8 mouse cellular contexts compared by ENCODE assay signal in genomic region chr11:110448726-110449161, GRCm38 (mm10). TPM values are rescaled to one million over a fixed set of nuclear protein-coding genes. Genes with fewer than 3 reads are reported as not detected.
DNase-seq lines count a peak whose midpoint lies in the region; ATAC-seq and TF ChIP-seq lines count a peak whose summit lies in the region.

No protein-coding gene starts in this region.

- no peak for TF ChIP-seq POLR2A in limb, embryonic 14.5 days (IDR thresholded peaks at IDR 0.05; ENCODE audit: borderline replicate concordance, extremely low read depth, insufficient read depth, insufficient read length)

- peak overlapping the region; percentile 48 for H3K4me2 ChIP-seq in hindbrain, embryonic 13.5 days
- H3K4me2 ChIP-seq in limb, embryonic 14.5 days (replicated peaks; ENCODE audit: low read depth, low read length, severe bottlenecking), result peak overlapping the region; percentile 40
- H3K4me2 ChIP-seq in midbrain, embryonic 15.5 days, result peak overlapping the region; percentile 47

- no peak overlapping the region for H3K27ac ChIP-seq in hindbrain, embryonic 13.5 days
- H3K27ac ChIP-seq in limb, embryonic 14.5 days (replicated peaks; ENCODE audit: low read depth, low read length), result 0 out of 2 replicates have a peak overlapping the region, but pooled peaks have one; percentile 7
- H3K27ac ChIP-seq in midbrain, embryonic 15.5 days, result no peak overlapping the region

- ATAC-seq in hindbrain, embryonic 13.5 days (ENCODE audit: low FRiP score), result no peak
- 0 out of 2 replicates have a peak, but pooled peaks have one; percentile 29 for ATAC-seq in limb, embryonic 14.5 days (ENCODE audit: low FRiP score, low read depth)
- ATAC-seq in midbrain, embryonic 15.5 days (replicated peaks), result 0 out of 2 replicates have a peak, but pooled peaks have one; percentile 39

- peak overlapping the region; percentile 49; the same call in 1 of the 2 replicates for H3K9ac ChIP-seq in hindbrain, embryonic 13.5 days
- peak overlapping the region; percentile 21; the same call in 1 of the 2 replicates for H3K9ac ChIP-seq in limb, embryonic 14.5 days (ENCODE audit: low read depth, low read length, severe bottlenecking)
- no peak overlapping the region for H3K9ac ChIP-seq in midbrain, embryonic 15.5 days

- peak; percentile 98 for DNase-seq in heart, adult 11 months
- DNase-seq in heart, postnatal 4 days, result no peak
- peak; percentile 12 for DNase-seq in cerebellum, adult 9-11 months
- DNase-seq in gastrocnemius, adult 18-20 months (ENCODE audit: low spot score), result peak; percentile 89
- no peak for DNase-seq in limb, embryonic 14.5 days (ENCODE audit: low spot score)
- no peak for DNase-seq in c-Kit-positive CD71-positive TER-119-positive erythroid progenitor cells, embryonic 14.5 days (ENCODE audit: low spot score)

- 3% methylated on average over 12 of the region's 12 CpGs for WGBS in hindbrain, embryonic 13.5 days
- WGBS in limb, embryonic 14.5 days, result 4% methylated on average over 12 of the region's 12 CpGs
- 1% methylated on average over 12 of the region's 12 CpGs for WGBS in midbrain, embryonic 15.5 days

- H3K27me3 ChIP-seq in hindbrain, embryonic 13.5 days, result peaks cover 27% of the 10 kb centered on the region
- H3K27me3 ChIP-seq in limb, embryonic 14.5 days (ENCODE audit: control insufficient read depth, insufficient read depth, low read length), result no peaks in the 10 kb centered on the region
- H3K27me3 ChIP-seq in midbrain, embryonic 15.5 days (replicated peaks), result no peaks in the 10 kb centered on the region

- H3K36me3 ChIP-seq in hindbrain, embryonic 13.5 days, result no peaks in the 10 kb centered on the region
- no peaks in the 10 kb centered on the region for H3K36me3 ChIP-seq in limb, embryonic 14.5 days (ENCODE audit: control insufficient read depth, insufficient read depth, low read length)
- H3K36me3 ChIP-seq in midbrain, embryonic 15.5 days (replicated peaks), result no peaks in the 10 kb centered on the region

- H3K4me1 ChIP-seq in hindbrain, embryonic 13.5 days (replicated peaks), result peaks cover 32% of the 10 kb centered on the region
- peaks cover 30% of the 10 kb centered on the region for H3K4me1 ChIP-seq in limb, embryonic 14.5 days (ENCODE audit: control insufficient read depth, insufficient read depth, low read length)
- peaks cover 26% of the 10 kb centered on the region for H3K4me1 ChIP-seq in midbrain, embryonic 15.5 days

- no peaks in the 10 kb centered on the region for H3K9me3 ChIP-seq in hindbrain, embryonic 13.5 days
- H3K9me3 ChIP-seq in limb, embryonic 14.5 days (ENCODE audit: control insufficient read depth, low read length), result no peaks in the 10 kb centered on the region
- H3K9me3 ChIP-seq in midbrain, embryonic 15.5 days, result no peaks in the 10 kb centered on the region

- H3K4me3 ChIP-seq in hindbrain, embryonic 13.5 days, result peak overlapping the region; percentile 24
- peak overlapping the region; percentile 16 for H3K4me3 ChIP-seq in limb, embryonic 14.5 days (replicated peaks; ENCODE audit: low read length)
- H3K4me3 ChIP-seq in midbrain, embryonic 15.5 days, result peak overlapping the region; percentile 17

RNA-seq across cellular contexts. Expression of gene Map2k6, which starts 49.8 kb away (rescaled TPM):
- total RNA-seq in heart, postnatal 4 days (2021), result 10 to 100 TPM; 11.8 to 15.0 TPM
- 10 to 100 TPM; 39.2 to 49.0 TPM for total RNA-seq in gastrocnemius, adult 18-20 months (2021)
- polyA plus RNA-seq in hindbrain, embryonic 13.5 days (2015; fragmentation: Nextera tagmentation; extraction: Ambion mirVana), result 26.6 and 33.6 TPM in 2 replicates
- 15.2 and 17.4 TPM in 2 replicates for polyA plus RNA-seq in limb, embryonic 14.5 days (2012; rRNA removed)
- 23.7 and 27.5 TPM in 2 replicates for polyA plus RNA-seq in limb, embryonic 14.5 days (2014; fragmentation: Nextera tagmentation; extraction: Ambion mirVana)
- 23.9 and 24.0 TPM in 2 replicates for polyA plus RNA-seq in midbrain, embryonic 15.5 days (2015; fragmentation: Nextera tagmentation; extraction: Ambion mirVana)

Comparison
In these comparisons a context has a peak if more than half of its experiments do, and no peak if none do; other contexts are left out.
1. DNase-seq: peak in heart, adult 11 months (single experiment), cerebellum, adult 9-11 months (single experiment) and gastrocnemius, adult 18-20 months (single experiment); none in heart, postnatal 4 days (single experiment), limb, embryonic 14.5 days (single experiment) and c-Kit-positive CD71-positive TER-119-positive erythroid progenitor cells, embryonic 14.5 days (single experiment).
2. Peak in every context shown above with its lines, with median percentiles within 50 percentile points of each other: H3K4me2 ChIP-seq and H3K4me3 ChIP-seq.